Mouse (Mus musculus) embryonic stem cell, embryonic (primary cell): ENCODE results near the gene Acap2.

Experiments
- CTCF ChIA-PET, 4 experiments: fragments of 300-600 bp in 2 of 4; fragments of 350-600 bp in 2 of 4; sonication (Branson Sonifier 250); formaldehyde crosslinking; loops; one replicate each; lab custom pipeline; 2022; ENCODE audit warnings: inconsistent platforms in 2 of 4; lab: Charles Lee
- POLR2A ChIA-PET, 4 experiments: fragments of 300-600 bp in 2 of 4; fragments of 350-600 bp in 2 of 4; sonication (Branson Sonifier 250); formaldehyde crosslinking; loops; one replicate each; lab custom pipeline; 2022; ENCODE audit warnings: antibody characterized with exemption in 4 of 4, inconsistent platforms in 1 of 4; lab: Charles Lee

The Acap2 gene

DNA sequence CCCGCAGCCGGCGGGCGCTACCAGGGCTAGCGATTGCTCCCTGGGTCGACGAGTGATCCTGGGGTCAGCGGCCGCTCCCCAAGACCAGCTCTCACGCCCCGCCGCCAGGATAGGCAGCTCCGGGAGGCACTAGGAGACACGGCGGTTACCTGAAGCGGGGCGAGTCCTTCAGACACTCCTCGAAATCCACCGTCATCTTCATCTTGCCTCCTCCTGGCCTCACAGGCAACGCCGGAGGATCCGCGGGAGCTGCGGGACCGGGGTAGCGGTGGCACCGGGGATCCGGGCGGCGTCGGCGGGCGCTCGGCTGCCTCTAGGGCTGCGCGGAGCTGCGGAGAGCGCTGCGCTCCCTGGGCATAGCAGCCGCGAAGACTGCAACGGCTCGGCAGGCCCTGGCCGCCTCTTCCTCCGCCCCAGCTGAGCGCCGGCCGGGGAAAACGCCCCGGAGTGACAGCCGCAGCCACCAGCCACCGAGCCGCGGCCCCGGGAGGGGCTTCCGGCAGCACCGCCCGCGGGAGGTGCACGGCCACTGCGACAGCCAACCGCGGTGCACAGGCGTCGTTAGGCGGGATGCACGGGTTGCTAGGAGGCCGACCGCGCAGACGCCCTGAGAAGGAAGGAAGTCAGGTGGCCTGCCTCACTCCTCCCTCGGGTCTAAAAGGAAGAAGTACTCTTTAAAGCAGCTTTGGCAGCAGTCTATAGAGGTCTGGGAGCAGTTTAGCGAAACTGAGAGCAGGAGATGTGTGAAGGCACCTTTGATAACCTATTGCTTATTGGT is at the start of gene Acap2:
Gene Acap2, minus strand, starts transcription at position 456 of the 778 bp plus-strand sequence.
- ChIA-PET CTCF (interaction anchor here in 3 of 4 experiments (0.6 to 1.7 kb wide), 4 partner anchors 9 to 680 kb away, joined by 3 to 6 read pairs (median 4); no protein-coding TSS in a partner anchor), POLR2A (interaction anchor here in 3 of 4 experiments (0.9 to 2.5 kb wide), 41 partner anchors 9 to 507 kb away, joined by 3 to 11 read pairs (median 4); partner anchors contain the start of gene Xxylt1 (in 1 of the 3))

DNA sequence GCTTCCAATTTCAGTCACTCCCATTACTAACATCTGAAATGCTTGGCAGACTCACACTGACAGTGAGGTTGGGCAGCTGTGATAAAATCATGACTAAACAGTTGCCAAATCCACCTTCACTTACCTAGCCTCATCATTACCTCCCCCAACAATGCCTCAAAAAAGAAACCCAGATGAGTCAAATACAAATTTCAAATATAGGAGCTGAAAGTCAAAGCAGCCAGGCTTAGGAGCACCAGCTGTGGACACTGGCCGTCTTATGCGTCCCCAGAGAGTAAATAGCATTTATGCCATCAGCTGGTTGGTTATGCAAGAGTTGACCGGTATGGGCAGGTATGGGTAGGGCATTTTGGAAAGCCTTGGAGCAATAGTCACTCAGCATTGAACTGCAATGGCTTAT is 48.4 kb upstream of the Acap2 start:
- ChIA-PET CTCF (no interaction called here), POLR2A (interaction anchor here in 1 of 4 experiments (1.5 to 2.4 kb wide), 3 partner anchors 9 to 14 kb away, joined by 7 to 9 read pairs (median 9); no protein-coding TSS in a partner anchor)

- POLR2A ChIA-PET, result interaction anchor here in 3 of 4 experiments (0.7 to 2.4 kb wide), 10 partner anchors 9 to 647 kb away, joined by 3 to 9 read pairs (median 4); no protein-coding TSS in a partner anchor
These were observed 47.7 kb upstream of the Acap2 start for GRCm38 (mm10) chr16:31248717-31249116.

GRCm38 (mm10) chr16:31247442-31247841 is 46.4 kb upstream of the Acap2 start:
- ChIA-PET POLR2A (interaction anchor here in 2 of 4 experiments (0.6 to 2.4 kb wide), 6 partner anchors 9 to 214 kb away, joined by 3 to 9 read pairs (median 6); no protein-coding TSS in a partner anchor), CTCF (no interaction called here)

More at GRCm38 (mm10) chr16:31248717-31249116, 47.7 kb upstream of the Acap2 start:
- CTCF ChIA-PET, result no interaction called here

DNA sequence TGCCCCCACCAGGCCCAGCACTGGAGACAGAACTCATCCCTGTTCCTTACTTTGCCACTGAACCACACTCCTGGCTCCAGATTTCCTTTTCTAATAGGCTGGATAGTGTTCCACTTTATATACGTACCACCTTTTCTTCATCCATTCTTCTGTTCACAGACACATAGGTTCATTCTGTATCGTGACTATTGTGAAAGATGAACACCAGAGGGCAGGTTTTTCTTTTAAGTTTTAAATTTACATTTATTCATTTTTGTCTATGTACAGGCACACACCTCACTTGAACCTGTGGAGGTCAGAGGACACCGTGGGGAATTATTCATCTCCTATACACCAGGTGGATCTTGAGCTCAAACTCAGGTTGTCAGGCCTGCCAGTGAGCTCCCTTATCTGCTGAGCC is 43.0 kb upstream of the Acap2 start:
- POLR2A ChIA-PET, result interaction anchor here in 1 of 4 experiments (2.6 kb wide), 1 partner anchor 12 kb away, joined by 11 read pairs; no protein-coding TSS in a partner anchor

DNA sequence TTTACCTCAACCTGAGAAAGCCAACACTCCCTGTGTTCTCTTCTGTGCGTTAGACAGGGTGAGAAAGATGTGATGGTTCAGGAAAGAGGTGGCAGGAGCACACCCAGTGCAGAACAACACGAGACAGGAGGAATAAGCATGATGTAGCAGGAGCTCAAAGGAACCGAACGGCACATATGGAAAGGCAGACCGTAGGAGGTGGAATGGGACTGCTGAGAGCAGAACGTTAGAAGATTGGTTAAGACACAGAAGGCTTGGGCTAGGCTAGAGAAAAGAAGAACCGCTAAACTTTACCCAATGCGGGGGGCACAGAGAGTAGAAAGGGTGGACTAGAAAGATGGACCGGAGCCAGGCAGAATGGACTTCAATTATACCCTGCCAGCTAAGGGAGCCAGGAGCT is 40.4 kb upstream of the Acap2 start:
- POLR2A ChIA-PET, result interaction anchor here in 2 of 4 experiments (0.9 to 2.4 kb wide), 6 partner anchors 9 to 40 kb away, joined by 3 to 8 read pairs (median 3); partner anchors contain the start of gene Acap2 (in 1 of the 2)
- CTCF ChIA-PET, result no interaction called here

More for the DNA sequence above, 43.0 kb upstream of the Acap2 start:
- CTCF ChIA-PET, result no interaction called here

DNA sequence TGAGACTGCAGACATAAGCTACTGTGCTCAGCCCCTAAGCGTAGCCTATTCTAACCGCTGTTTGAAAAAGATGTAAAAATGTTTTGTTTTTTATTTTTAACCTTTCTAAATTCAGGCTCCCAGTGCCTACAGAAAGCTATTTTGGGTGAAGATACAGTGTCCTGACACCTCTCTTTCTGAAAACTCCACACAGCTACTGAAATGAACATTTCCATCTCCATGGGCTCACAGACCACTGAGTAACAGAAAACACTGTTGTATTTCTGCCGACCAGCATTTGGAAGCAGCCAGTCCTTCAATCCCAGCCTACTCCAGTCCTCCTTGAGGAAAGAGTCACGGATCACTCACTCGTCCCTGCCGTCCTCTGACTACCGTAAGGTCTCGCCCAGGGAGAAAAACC is 39.5 kb upstream of the Acap2 start:
- CTCF ChIA-PET, result no interaction called here

DNA sequence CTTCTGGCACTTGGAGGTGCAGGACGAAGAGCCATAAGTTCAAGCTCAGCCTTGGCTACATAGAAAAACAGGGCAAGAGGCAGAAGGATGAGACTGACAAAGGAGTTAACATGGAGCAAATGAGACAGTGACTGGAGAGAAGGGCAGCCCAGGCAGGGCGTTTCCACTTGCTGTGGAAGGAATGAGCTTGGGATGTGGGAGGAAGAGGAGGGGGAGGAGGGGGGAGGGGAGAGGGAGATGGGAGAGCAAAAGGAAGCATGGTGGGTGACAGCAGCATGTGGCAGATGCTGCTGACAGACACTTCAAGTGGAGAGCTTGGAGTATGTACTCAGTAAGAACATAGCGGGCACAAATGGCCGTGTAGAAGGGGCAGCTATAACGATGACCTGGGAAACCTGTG is 37.2 kb upstream of the Acap2 start:
- POLR2A ChIA-PET, result interaction anchor here (0.7 to 2.0 kb wide), 7 partner anchors 9 to 639 kb away, joined by 3 to 9 read pairs (median 6); no protein-coding TSS in a partner anchor
- CTCF ChIA-PET, result interaction anchor here in 2 of 4 experiments (0.6 to 0.8 kb wide), 2 partner anchors 109 to 465 kb away, joined by 5 to 10 read pairs; no protein-coding TSS in a partner anchor

More for the DNA sequence above, 39.5 kb upstream of the Acap2 start:
- POLR2A ChIA-PET, result interaction anchor here in 2 of 4 experiments (0.6 to 2.4 kb wide), 5 partner anchors 15 to 666 kb away, joined by 3 to 8 read pairs (median 3); no protein-coding TSS in a partner anchor

DNA sequence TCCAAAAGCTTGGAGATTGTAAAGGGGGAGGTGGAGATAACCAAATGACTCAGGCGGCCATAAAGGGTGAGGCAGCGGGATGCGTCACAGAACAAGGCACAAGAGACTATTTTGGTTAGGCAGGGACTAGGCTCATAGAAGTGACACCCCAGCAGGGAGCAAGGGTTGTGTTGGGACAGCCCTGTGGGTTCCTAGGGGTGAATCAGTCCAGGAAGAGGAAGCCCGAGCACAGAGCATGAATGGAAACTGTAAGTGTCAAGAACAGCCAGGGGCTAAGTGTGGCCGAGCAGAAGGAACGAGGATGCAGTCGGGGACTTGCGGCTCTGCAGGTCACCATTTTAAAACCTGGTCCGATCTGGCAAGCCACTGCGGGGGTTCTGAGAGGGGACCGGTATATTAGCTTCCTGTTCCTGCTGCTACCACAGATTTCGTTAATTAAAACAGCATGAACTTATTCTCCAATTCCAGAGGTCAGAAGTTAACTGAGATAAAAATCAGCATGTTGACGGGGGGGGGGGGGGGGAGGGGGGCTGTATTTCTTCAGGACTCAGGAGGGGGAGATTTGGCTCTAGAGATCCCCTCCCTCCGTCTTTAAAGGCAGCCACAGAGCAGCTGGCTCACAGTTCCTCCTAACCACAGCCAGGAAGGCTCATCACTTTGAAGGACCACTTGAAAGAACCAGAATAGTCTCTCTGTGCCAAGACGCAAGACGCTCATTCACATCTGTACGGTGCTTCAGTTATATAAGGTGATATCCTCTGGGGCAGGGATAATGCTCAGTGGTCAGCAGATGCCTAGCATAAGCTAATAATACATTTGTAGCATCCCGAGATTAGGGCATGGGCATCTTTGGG is 34.6 kb upstream of the Acap2 start:
- ChIA-PET POLR2A (interaction anchor here (0.6 to 1.4 kb wide), 13 partner anchors 12 to 552 kb away, joined by 3 to 7 read pairs (median 3); no protein-coding TSS in a partner anchor), CTCF (interaction anchor here in 1 of 4 experiments (0.7 kb wide), 1 partner anchor 21 kb away, joined by 5 read pairs; no protein-coding TSS in a partner anchor)

DNA sequence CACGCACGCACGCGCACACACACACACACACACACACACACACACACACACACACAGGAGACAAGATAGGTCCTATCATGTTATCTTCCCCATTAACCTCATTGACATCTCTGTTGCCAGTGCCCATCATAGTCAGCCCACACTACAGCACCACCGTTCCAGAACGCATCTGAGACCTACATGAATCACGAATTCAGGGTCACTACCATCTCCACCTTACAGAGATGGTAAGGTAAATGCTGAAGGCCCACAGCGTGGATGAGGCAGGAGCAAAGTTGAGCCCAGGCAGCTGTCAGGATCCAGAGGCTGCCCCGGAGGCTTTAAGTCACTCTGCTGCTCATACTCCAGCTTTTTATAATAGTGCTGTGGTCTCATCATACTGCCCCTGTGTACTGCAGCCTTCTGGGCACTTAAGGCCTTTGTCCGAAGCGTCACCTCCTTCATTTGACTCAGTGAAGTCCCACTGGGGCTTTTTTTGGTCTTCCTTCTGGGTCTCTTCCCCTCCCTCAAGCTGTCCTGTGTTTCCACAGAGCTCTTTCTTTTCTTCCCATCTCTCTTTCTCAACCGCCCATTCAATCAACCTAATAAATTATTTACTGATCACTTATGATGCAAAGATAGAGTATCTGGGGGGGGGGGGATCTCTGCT is 33.9 kb upstream of the Acap2 start:
- CTCF ChIA-PET, result interaction anchor here in 1 of 4 experiments (0.7 kb wide), 1 partner anchor 22 kb away, joined by 5 read pairs; no protein-coding TSS in a partner anchor
- POLR2A ChIA-PET, result interaction anchor here in 3 of 4 experiments (0.6 to 1.4 kb wide), 9 partner anchors 13 to 551 kb away, joined by 3 to 7 read pairs (median 3); no protein-coding TSS in a partner anchor

DNA sequence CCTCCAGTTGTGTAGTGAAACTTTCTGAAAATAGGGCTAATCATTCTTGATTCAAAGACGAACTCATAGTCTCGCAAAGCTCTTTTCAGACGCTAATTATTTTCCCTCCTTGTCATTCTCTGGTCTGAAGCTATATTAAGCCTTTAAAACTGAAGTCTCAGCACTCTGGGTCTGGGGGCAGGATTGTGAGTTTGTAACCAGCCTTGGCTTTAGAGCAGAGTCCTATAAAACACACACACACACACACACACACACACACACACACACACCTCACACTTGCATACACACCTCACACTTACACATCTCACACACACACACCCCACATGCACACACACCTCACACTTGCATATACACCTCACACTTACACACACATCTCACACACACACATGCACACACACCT is 33.3 kb upstream of the Acap2 start:
- POLR2A ChIA-PET, result interaction anchor here in 1 of 4 experiments (0.7 to 1.4 kb wide), 3 partner anchors 66 to 246 kb away, joined by 3 to 4 read pairs (median 4); no protein-coding TSS in a partner anchor
- CTCF ChIA-PET, result no interaction called here

GRCm38 (mm10) chr16:31233541-31234339 is 32.7 kb upstream of the Acap2 start:
- POLR2A ChIA-PET, result interaction anchor here in 1 of 4 experiments (0.6 to 1.3 kb wide), 5 partner anchors 23 to 417 kb away, joined by 3 to 5 read pairs (median 4); partner anchors contain the start of gene Acap2
- CTCF ChIA-PET, result interaction anchor here in 1 of 4 experiments (0.6 kb wide), 1 partner anchor 87 kb away, joined by 3 read pairs; no protein-coding TSS in a partner anchor

GRCm38 (mm10) chr16:31233167-31233498 is 32.1 kb upstream of the Acap2 start:
- POLR2A ChIA-PET, result interaction anchor here in 2 of 4 experiments (0.5 to 1.3 kb wide), 4 partner anchors 23 to 64 kb away, joined by 3 to 5 read pairs (median 4); partner anchors contain the start of gene Acap2 (in 1 of the 2)
- CTCF ChIA-PET, result interaction anchor here in 1 of 4 experiments (0.6 kb wide), 1 partner anchor 88 kb away, joined by 3 read pairs; no protein-coding TSS in a partner anchor

- CTCF ChIA-PET, result interaction anchor here in 1 of 4 experiments (0.6 kb wide), 1 partner anchor 88 kb away, joined by 3 read pairs; no protein-coding TSS in a partner anchor
- POLR2A ChIA-PET, result interaction anchor here in 3 of 4 experiments (0.5 to 1.9 kb wide), 7 partner anchors 24 to 81 kb away, joined by 3 to 8 read pairs (median 4); partner anchors contain the start of gene Acap2 (in 2 of the 3)
These were observed 31.6 kb upstream of the Acap2 start for GRCm38 (mm10) chr16:31232491-31233166.

DNA sequence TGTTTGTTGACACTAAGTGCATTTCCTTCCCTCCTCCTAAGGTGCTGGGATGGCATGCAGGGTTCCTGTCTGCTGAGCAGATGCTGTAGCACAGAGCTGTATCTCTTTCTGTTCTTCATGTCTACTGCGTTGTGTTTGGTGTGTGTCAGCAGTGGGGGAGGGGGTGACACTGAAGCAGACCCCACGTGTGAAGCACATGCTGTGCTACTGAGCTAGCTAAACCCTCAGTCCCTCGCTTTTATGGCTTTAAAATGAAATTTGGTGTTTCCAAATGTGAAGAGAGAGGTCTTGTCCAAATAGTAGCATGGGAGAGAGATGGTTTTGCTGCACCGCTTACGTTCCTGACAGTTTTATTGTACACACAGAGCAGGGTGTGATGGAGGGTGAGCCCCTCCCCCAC is 30.5 kb upstream of the Acap2 start:
- POLR2A ChIA-PET, result interaction anchor here in 1 of 4 experiments (1.9 kb wide), 1 partner anchor 30 kb away, joined by 4 read pairs; the partner anchor contains the start of gene Acap2
- CTCF ChIA-PET, result no interaction called here

DNA sequence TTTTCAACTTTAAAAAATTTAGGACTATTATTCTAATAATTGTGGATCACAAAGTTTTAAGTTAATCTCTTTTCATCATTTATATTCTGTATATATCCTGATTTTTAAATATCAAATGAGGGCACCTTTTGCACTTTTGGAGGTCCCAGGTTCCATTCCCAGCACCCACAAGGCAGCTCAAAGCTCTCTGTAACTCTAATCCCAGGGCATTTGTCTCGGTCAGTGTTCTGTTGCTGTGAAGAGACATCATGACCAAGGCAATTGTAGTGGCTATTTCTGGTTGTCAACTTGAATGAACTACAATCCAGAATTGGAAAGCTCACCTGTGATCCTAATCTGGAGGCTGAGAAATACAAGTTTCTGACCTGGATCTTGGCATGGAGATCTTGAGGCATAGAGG is 26.7 kb upstream of the Acap2 start:
- POLR2A ChIA-PET, result no interaction called here
- CTCF ChIA-PET, result no interaction called here
